Mouse (Mus musculus): ENCODE data around the gene Mon1a. TPM values are rescaled to one million over a fixed set of nuclear protein-coding genes. Genes with fewer than 3 reads are reported as not detected.
A peak's percentile ranks its signal among the peaks of the same experiment; 100 is the strongest.

The Mon1a gene
- polyA plus RNA-seq, 1 experiment = 28.5 TPM

DNA sequence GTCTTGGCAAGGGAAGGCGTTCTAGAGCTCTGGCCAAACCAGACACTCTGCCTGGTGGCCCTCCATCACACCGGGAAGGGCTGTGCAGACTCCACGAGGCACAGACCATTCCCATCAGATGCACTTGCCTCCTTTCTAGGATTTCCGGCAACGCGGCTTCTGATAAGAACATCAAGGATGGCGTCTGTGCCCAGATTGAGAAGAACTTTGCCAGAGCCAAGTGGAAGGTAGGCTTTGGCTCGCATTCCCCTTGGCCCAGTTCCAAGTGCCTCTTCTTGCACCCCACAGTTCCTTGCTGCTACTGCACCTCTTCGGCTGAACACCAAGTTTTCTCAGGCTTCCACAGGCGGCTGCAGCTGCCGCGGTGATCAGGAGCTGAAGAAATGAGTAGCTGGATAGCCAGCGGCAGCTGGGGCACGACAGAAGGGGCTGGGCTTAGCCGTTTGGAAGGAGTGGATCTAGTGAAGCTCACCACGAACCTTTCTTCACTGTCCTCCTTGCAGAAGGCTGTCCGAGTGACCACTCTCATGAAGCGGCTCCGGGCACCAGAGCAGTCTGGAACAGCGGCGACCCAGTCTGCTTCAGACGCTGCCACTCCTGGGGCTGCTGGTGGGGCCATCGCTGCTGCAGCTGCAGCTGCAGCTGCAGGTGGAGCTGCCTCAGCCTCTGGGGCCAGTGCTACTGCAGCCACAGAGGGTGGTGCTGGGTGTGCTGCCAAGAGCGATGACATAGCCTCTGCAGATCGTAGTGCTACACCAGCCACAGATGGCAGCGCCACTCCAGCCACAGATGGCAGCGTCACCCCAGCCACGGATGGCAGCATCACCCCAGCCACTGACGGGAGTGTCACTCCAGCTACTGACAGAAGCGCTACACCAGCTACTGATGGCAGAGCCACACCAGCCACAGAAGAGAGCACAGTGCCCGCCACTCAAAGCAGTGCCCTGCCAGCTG is 59.6 kb downstream of the Mon1a start:
- peak in 1 of 2 experiments; percentile 56 for DNase-seq (ENCODE audit: extremely low spot score in 1 of 2, low spot score in 1 of 2)

DNA sequence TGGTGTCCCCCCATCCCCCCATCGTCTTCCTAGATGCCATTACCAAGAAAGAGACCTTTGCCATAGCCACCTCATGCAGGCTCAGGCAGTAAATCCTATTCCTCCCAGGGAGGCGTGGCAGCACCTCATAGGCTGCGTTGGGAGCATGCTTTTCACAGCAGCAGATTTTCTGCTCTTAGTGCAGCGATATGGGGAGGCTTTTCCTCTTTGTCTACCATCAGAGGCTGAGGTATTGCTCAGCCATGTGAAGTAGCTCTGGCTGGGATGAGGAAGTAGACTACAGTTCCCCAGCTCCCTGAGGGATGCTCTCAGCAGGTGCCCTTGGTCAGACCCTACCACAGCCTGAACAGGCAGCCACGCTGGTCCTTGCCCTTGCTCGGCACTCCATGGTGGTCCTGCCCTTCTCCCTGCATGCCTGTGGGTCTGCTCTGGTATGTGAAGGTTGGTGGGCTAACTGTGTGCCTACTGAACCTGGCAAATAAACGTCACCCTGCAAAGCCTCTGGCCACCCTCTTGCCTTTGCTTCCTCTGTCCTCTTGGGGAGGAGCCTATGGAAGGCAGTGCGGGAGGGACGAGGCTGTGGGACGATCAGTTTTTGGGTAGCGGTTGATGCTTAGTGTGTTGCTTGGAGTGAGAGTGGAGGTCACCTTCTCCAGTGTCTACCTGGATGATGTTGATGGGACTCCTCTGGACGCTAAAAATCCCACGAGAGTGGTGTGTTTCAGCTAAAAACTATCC is 61.4 kb downstream of the Mon1a start:
- DNase-seq (ENCODE audit: extremely low spot score in 1 of 2, low spot score in 1 of 2) = no peak

DNA sequence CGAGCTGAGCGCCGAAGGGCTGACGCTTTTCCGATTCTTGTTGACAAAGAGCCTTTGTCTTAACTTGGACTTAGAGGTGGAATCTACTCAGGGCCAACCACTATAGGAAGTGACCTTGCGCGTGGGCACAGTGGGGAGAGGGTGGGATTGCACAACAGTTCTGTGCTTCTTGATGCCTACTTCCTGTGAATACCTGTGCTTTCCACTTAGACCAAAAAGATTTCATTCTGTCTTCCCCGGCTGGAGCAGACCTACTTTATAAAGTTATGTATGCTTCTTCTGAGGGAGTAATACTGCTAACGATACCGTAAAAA is 61.9 kb downstream of the Mon1a start, which contains the start of gene Traip:
TSS of gene Traip (plus strand) at position 215 of the 314 bp plus-strand sequence.
- DNase-seq (ENCODE audit: extremely low spot score in 1 of 2, low spot score in 1 of 2) = no peak

DNA sequence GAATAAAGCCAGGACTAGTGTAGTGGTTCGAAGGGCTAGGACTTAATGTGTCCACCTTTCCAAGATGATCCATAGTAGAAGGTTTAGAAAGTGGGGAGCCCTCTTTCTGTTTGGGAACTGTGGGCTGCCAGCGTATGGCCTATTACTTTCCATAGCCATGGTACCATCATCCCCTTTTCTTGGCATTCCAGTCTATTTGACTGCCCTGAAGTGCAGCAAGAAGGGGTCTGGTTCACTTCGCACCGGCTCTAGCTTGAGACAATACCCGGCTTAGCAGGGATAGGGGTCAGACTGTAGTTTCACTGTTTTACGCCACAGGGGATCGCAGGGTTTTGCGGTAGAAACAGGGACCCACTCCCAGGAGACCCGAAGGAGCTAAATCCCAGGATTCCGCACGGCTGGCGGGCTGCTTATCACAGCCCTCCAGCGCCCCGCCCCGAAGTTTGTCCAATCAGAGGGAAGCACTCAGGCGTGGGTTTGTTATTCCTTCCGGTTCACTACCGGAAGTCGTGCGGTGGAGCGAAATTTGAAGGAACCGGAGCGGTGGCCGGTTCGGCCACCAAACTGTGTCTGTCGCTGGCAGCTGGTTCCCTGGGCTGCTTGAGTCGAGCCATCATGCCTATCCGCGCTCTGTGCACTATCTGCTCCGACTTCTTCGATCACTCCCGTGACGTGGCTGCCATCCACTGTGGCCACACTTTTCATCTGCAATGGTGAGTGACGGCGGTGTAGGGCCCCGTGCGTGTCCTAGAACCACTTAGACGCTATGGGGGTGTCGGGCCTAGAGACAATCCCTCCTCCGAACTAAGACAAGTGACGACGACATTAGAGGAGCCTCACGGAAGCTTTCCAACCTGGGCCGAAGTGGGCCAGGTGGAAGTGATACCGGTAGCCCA is 62.8 kb downstream of the Mon1a start:
- DNase-seq (ENCODE audit: extremely low spot score in 1 of 2, low spot score in 1 of 2) = peak; percentile 81 to 95

Other genes starting within 250 kb of the Mon1a start
- 256 and 260 TPM in 2 replicates for gene Slc38a3, start 218.6 kb upstream of the Mon1a start, polyA plus RNA-seq (2012; rRNA removed)
- 0.15 and 0.28 TPM in 2 replicates for gene Gnat1, start 208.4 kb upstream of the Mon1a start, polyA plus RNA-seq (2012; rRNA removed)
- 21.2 and 22.3 TPM in 2 replicates for gene Sema3f, start 177.7 kb upstream of the Mon1a start, polyA plus RNA-seq (2012; rRNA removed)
- gene Rbm5, start 117.2 kb upstream of the Mon1a start, polyA plus RNA-seq (2012; rRNA removed) = 152 and 180 TPM in 2 replicates
- gene Rbm6, start 14.9 kb upstream of the Mon1a start, polyA plus RNA-seq (2012; rRNA removed) = 70.3 and 70.8 TPM in 2 replicates
- 1.2 and 2.1 TPM in 2 replicates for gene Mst1r, start 18.7 kb downstream of the Mon1a start, polyA plus RNA-seq (2012; rRNA removed)
- not detected in 2 replicates for gene Actl11, start 40.3 kb downstream of the Mon1a start, polyA plus RNA-seq (2012; rRNA removed)
- gene Camkv, start 47.5 kb downstream of the Mon1a start, polyA plus RNA-seq (2012; rRNA removed) = 405 and 456 TPM in 2 replicates
- 21.0 and 21.2 TPM in 2 replicates for gene Traip, start 62.0 kb downstream of the Mon1a start, polyA plus RNA-seq (2012; rRNA removed)
- gene Uba7, start 87.4 kb downstream of the Mon1a start, polyA plus RNA-seq (2012; rRNA removed) = 15.6 and 16.7 TPM in 2 replicates
- 0.18 and 0.34 TPM in 2 replicates for gene Gm20661, start 94.9 kb downstream of the Mon1a start, polyA plus RNA-seq (2012; rRNA removed)
- 6.1 and 8.2 TPM in 2 replicates for gene Inka1, start 97.7 kb downstream of the Mon1a start, polyA plus RNA-seq (2012; rRNA removed)
- gene Cdhr4, start 104.3 kb downstream of the Mon1a start, polyA plus RNA-seq (2012; rRNA removed) = 1.5 and 2.8 TPM in 2 replicates
- 7.1 and 7.7 TPM in 2 replicates for gene Gm20662, start 108.2 kb downstream of the Mon1a start, polyA plus RNA-seq (2012; rRNA removed)
- 213 and 222 TPM in 2 replicates for gene Ip6k1, start 114.3 kb downstream of the Mon1a start, polyA plus RNA-seq (2012; rRNA removed)
- gene Gmppb, start 161.1 kb downstream of the Mon1a start, polyA plus RNA-seq (2012; rRNA removed) = 13.7 and 37.5 TPM in 2 replicates
- gene Amigo3, start 165.0 kb downstream of the Mon1a start, polyA plus RNA-seq (2012; rRNA removed) = 1.4 and 1.6 TPM in 2 replicates
- 0.04 and 0.19 TPM in 2 replicates for gene Mst1, start 192.3 kb downstream of the Mon1a start, polyA plus RNA-seq (2012; rRNA removed)
- gene Rnf123, start 195.2 kb downstream of the Mon1a start, polyA plus RNA-seq (2012; rRNA removed) = 87.8 and 92.0 TPM in 2 replicates
- gene Apeh, start 206.5 kb downstream of the Mon1a start, polyA plus RNA-seq (2012; rRNA removed) = 32.7 and 32.9 TPM in 2 replicates

Measured in frontal cortex, adult 2 months (tissue).